Mouse (Mus musculus): ENCODE measurements around the gene Serbp1. TPM values are rescaled to one million over a fixed set of nuclear protein-coding genes. Genes with fewer than 3 reads are reported as not detected.
"Not testable (repeated sequence)": the region's sequence is repeated elsewhere in the genome, so short reads cannot be mapped to it uniquely, and the experiment has no call there.

Serbp1 gene
- total RNA-seq, 2 experiments from 2014 or later = 214 to 221 TPM

GRCm38 (mm10) chr6:67218566-67218965 lies 19.4 kb upstream of the Serbp1 start:
- DNase-seq (ENCODE audit: low spot score in 2 of 2) = no peak
- no peak for TF ChIP-seq CTCF (conservative IDR thresholded peaks at IDR 0.05)
- no peak overlapping the region for H3K4me3 ChIP-seq
- no peak overlapping the region for H3K27ac ChIP-seq

DNA sequence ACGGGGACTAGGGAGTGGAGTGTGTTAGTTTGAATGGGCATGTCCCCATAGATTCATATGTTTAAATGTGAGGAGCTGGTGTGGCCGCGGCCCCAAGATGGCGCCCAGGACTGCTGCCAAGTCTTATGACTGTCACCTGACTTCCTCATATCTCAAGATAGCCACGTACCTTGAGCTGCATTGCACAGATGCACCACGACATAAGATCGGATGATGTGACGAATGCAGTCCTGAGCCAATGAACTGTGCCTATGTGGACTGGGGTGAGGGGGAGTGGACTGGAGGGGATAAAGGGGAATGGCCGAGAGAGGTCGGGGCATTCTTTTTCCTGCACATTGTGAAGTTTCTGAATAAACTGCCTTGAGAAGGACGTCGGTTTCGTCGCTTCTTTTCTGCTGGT lies 18.0 kb upstream of the Serbp1 start:
- not testable (repeated sequence) for H3K4me3 ChIP-seq; H3K27ac ChIP-seq; DNase-seq (ENCODE audit: low spot score in 2 of 2)

- TF ChIP-seq CTCF (conservative IDR thresholded peaks at IDR 0.05) = no peak
Observed at GRCm38 (mm10) chr6:67220731-67221130, 17.2 kb upstream of the Serbp1 start.

GRCm38 (mm10) chr6:67223082-67223481 lies 14.9 kb upstream of the Serbp1 start:
- DNase-seq (ENCODE audit: low spot score in 2 of 2) = no peak
- H3K4me3 ChIP-seq = no peak overlapping the region
- H3K27ac ChIP-seq = no peak overlapping the region
- no peak for TF ChIP-seq CTCF (conservative IDR thresholded peaks at IDR 0.05)

More at GRCm38 (mm10) chr6:67220731-67221130, 17.2 kb upstream of the Serbp1 start:
- no peak for DNase-seq (ENCODE audit: low spot score in 2 of 2)
- H3K4me3 ChIP-seq = no peak overlapping the region
- H3K27ac ChIP-seq = no peak overlapping the region

- no peak overlapping the region for H3K4me3 ChIP-seq
- no peak for DNase-seq (ENCODE audit: low spot score in 2 of 2)
- H3K27ac ChIP-seq = no peak overlapping the region
- no peak for TF ChIP-seq CTCF (conservative IDR thresholded peaks at IDR 0.05)
Observed at GRCm38 (mm10) chr6:67223499-67223898, 14.5 kb upstream of the Serbp1 start.

- no peak for DNase-seq (ENCODE audit: low spot score in 2 of 2)
- no peak for TF ChIP-seq CTCF (conservative IDR thresholded peaks at IDR 0.05)
- Histone ChIP-seq H3K4me3 (no peak overlapping the region), H3K27ac (no peak overlapping the region)
Observed at GRCm38 (mm10) chr6:67226286-67226685, 11.7 kb upstream of the Serbp1 start.

GRCm38 (mm10) chr6:67228459-67229107 lies 9.4 kb upstream of the Serbp1 start:
- DNase-seq (ENCODE audit: low spot score in 2 of 2) = no peak
- Histone ChIP-seq H3K4me3 (peak overlapping the region; percentile 48), H3K27ac (no peak overlapping the region)
- TF ChIP-seq CTCF (conservative IDR thresholded peaks at IDR 0.05) = no peak

DNA sequence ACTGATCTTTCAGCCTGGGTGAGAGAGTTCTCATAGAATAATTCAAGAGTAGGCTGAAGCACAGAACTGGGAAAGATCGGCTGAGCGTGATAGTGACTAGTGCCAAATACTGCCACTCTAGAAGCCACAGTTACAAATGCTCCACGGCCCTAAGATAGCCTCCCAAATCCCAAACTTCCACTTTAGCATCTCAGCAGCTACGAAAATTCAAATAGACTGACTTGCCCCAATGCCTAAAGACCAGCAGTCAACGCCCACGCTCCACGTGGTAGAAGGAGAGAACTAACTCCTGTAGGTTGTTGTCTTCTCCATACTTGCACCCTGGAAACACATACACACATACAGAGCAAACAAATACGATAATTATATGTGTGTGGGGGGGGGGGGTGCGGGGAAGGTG lies 8.5 kb upstream of the Serbp1 start:
- no peak for DNase-seq (ENCODE audit: low spot score in 2 of 2)
- H3K27ac ChIP-seq = no peak overlapping the region

DNA sequence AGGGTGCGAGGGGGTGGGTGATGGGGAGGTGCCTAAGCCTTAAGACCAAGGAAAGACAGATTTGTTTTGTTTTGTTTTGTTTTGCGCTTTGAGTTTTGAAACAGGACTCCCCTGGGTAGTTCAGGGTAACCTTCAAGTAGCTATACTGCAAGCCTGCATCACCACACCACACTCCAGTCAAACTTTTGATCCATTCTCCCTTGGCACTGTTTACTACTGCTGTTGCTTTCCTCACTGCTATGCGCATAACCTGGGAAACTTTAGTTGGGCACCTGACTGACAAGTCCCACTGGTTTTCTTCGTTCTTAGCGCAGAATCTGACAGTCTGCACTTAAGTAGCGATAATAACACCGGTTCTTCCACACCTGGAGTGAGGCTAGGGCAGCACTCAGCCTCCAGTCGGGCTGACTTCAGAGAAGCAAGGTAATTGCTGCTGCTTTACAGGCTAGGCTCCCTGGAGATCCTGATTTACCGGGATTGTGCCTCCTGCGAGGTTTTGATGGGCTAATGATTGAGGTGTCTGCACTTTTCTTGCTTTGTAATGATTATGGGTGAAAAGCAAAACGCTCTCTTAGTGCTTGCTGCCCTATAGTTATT lies 8.0 kb upstream of the Serbp1 start:
- Histone ChIP-seq H3K4me3 (no peak overlapping the region), H3K27ac (no peak overlapping the region)
- DNase-seq (ENCODE audit: low spot score in 2 of 2) = no peak
- no peak for TF ChIP-seq CTCF (conservative IDR thresholded peaks at IDR 0.05)

More for the DNA sequence above, 8.5 kb upstream of the Serbp1 start:
- no peak for TF ChIP-seq CTCF (conservative IDR thresholded peaks at IDR 0.05)
- H3K4me3 ChIP-seq = no peak overlapping the region

- Histone ChIP-seq H3K4me3 (no peak overlapping the region), H3K27ac (no peak overlapping the region)
- no peak for TF ChIP-seq CTCF (conservative IDR thresholded peaks at IDR 0.05)
- DNase-seq (ENCODE audit: low spot score in 2 of 2) = no peak
Observed at GRCm38 (mm10) chr6:67230950-67231349, 7.0 kb upstream of the Serbp1 start.

- no peak for DNase-seq (ENCODE audit: low spot score in 2 of 2)
- TF ChIP-seq CTCF (conservative IDR thresholded peaks at IDR 0.05) = no peak
- H3K27ac ChIP-seq = no peak overlapping the region
- no peak overlapping the region for H3K4me3 ChIP-seq
Observed at GRCm38 (mm10) chr6:67235649-67236048, 2.3 kb upstream of the Serbp1 start.

- no peak for DNase-seq (ENCODE audit: low spot score in 2 of 2)
- no peak for TF ChIP-seq CTCF (conservative IDR thresholded peaks at IDR 0.05)
- H3K27ac ChIP-seq = no peak overlapping the region
- H3K4me3 ChIP-seq = no peak overlapping the region
Observed at GRCm38 (mm10) chr6:67236491-67237234, 1.3 kb upstream of the Serbp1 start.

GRCm38 (mm10) chr6:67241263-67241662 lies 3.3 kb downstream of the Serbp1 start:
- no peak for DNase-seq (ENCODE audit: low spot score in 2 of 2)
- Histone ChIP-seq H3K4me3 (no peak overlapping the region), H3K27ac (no peak overlapping the region)
- no peak for TF ChIP-seq CTCF (conservative IDR thresholded peaks at IDR 0.05)

Measured in layer of hippocampus, adult 2 months (tissue).